Mouse (Mus musculus) spleen, adult 2 months (tissue): Measurements from ENCODE around the gene Lrrc41. TPM values are rescaled to one million over a fixed set of nuclear protein-coding genes. Genes with fewer than 3 reads are reported as not detected.

Source experiments
- DNase-seq, 2 experiments: peaks; one replicate each; pipeline versions ENCODE4 v3.0.0 to v3.0.0-alpha.2; 2012 to 2021; ENCODE audit warnings: low spot score in 2 of 2, low read depth in 1 of 2
- H3K27ac ChIP-seq: fragments of 200-500 bp; 2 replicates; pipeline ENCODE4 v1.5.1; 2012; ENCODE audit warnings: low read length, inconsistent platforms; ENCODE audit not compliant: insufficient read depth
- H3K27me3 ChIP-seq: fragments of 200-500 bp; 2 replicates; pipeline ENCODE4 v1.6.1; 2012; ENCODE audit warnings: mild to moderate bottlenecking, moderate library complexity, low read length, inconsistent platforms; ENCODE audit not compliant: control insufficient read depth, insufficient read depth
- H3K36me3 ChIP-seq: fragments of 200-500 bp; 2 replicates; pipeline ENCODE4 v1.6.1; 2012; ENCODE audit warnings: mild to moderate bottlenecking, low read length, inconsistent platforms; ENCODE audit not compliant: control insufficient read depth, insufficient read depth
- H3K4me1 ChIP-seq: fragments of 200-500 bp; 2 replicates; pipeline ENCODE4 v1.6.1; 2011; ENCODE audit warnings: inconsistent platforms; ENCODE audit not compliant: control insufficient read depth, insufficient read depth, insufficient read length
- H3K4me3 ChIP-seq: fragments of 200-500 bp; 2 replicates; pipeline ENCODE4 v1.5.1; 2011; ENCODE audit warnings: mild to moderate bottlenecking, inconsistent platforms; ENCODE audit not compliant: insufficient read depth, insufficient read length; ENCODE audit errors: extremely low read depth
- CTCF ChIP-seq: fragments of 200-500 bp; IDR thresholded peaks from 2 replicates; pipeline ENCODE4 v1.5.1; 2011; ENCODE audit warnings: mild to moderate bottlenecking, inconsistent platforms; ENCODE audit not compliant: insufficient read depth, insufficient read length, insufficient replicate concordance; ENCODE audit errors: extremely low read depth
- POLR2A ChIP-seq: fragments of 200-500 bp; IDR thresholded peaks from 2 replicates; pipeline ENCODE4 v1.6.1; 2011; ENCODE audit warnings: low read depth, low read length, inconsistent platforms
- WGBS: fragments of 180-500 bp; shearing (Covaris S2); methylation state at CpG from one replicate; pipeline ENCODE4 v1.1.7; 2018; 5-methylcytosine and 5-hydroxymethylcytosine counted together
- polyA plus RNA-seq: library from polyadenylated mRNA; depleted of rRNA; stranded (reverse); fragments of >200 nt; gene quantifications from 2 replicates; pipeline ENCODE4 v1.2.3, GENCODE M21; 2012

Gene Lrrc41
- polyA plus RNA-seq, 1 experiment, result 22.4 TPM

DNA sequence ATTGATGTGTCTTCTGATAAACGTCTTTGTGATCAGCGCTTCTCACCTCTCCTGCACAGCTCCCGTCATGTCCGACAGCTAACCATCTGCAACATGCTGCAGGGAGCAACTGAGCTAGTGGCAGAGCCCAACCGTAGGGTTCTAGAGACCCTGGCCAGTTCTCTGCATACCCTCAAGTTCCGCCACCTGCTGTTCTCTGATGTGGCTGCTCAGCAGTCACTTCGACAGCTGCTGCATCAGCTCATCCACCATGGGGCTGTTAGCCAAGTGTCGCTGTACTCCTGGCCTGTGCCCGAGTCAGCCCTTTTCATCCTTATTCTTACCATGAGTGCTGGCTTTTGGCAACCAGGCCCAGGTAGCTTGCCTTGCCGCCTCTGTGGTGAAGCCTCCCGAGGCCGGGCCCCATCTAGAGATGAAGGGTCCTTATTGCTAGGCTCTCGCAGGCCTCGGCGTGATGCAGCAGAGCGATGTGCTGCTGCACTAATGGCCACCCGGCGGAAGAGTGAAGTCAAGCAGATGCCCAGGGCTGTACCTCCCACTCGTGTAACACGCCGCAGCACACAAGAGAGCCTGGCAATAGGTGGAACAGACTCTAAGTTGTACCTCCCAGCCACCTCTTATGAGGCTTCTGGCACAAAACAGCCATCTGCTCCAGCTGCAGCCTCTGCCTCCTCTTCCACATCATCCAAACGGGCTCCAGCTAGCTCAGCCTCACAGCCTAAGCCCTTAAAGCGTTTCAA lies 13.6 kb downstream of the Lrrc41 start:
- no peak for DNase-seq
- no peak overlapping the region for H3K4me3 ChIP-seq
- WGBS, result 93% methylated on average over 23 of the region's 23 CpGs
- no peaks in the 10 kb centered on the region for H3K4me1 ChIP-seq
- no peak for TF ChIP-seq POLR2A
- TF ChIP-seq CTCF, result no peak
- peaks cover 16% of the 10 kb centered on the region for H3K36me3 ChIP-seq
- no peak overlapping the region for H3K27ac ChIP-seq
- H3K27me3 ChIP-seq, result no peaks in the 10 kb centered on the region

GRCm38 (mm10) chr4:116096291-116096690 lies 21.2 kb downstream of the Lrrc41 start:
- Histone ChIP-seq H3K27me3 (no peaks in the 10 kb centered on the region), H3K4me3 (no peak overlapping the region), H3K27ac (no peak overlapping the region), H3K36me3 (peaks cover 34% of the 10 kb centered on the region), H3K4me1 (no peaks in the 10 kb centered on the region)
- DNase-seq, result no peak
- TF ChIP-seq CTCF, result no peak
- TF ChIP-seq POLR2A, result no peak
- 93% methylated on average over 10 of the region's 10 CpGs for WGBS

- no peaks in the 10 kb centered on the region for H3K27me3 ChIP-seq
- WGBS, result 88% methylated on average over 8 of the region's 8 CpGs
- H3K4me1 ChIP-seq, result no peaks in the 10 kb centered on the region
- H3K27ac ChIP-seq, result no peak overlapping the region
- peaks cover 34% of the 10 kb centered on the region for H3K36me3 ChIP-seq
- TF ChIP-seq CTCF, result no peak
- TF ChIP-seq POLR2A, result no peak
- no peak overlapping the region for H3K4me3 ChIP-seq
- no peak for DNase-seq
These were observed 22.1 kb downstream of the Lrrc41 start for GRCm38 (mm10) chr4:116097211-116097610.

DNA sequence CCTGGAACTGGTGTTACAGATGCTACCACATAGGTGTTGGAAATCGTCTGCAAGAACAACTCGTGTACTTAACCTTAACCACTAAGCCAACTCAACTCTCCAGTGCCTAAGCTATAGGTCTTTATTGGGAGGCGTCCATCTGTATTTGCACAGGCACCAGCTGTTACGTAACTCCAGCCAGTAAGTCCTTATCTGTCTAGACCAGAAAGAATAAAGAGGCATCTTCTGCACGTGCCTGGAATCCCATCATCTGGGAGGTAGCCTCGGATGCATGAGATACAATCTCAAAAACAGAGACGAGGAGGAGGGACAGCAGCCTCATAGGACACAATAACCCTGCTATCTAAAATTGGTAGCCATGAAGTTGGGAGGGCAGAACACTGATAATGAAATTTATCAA lies 25.9 kb downstream of the Lrrc41 start:
- DNase-seq, result no peak
- no peak for TF ChIP-seq POLR2A
- no peak for TF ChIP-seq CTCF
- WGBS, result 81% methylated on average over 7 of the region's 7 CpGs
- Histone ChIP-seq H3K4me1 (no peaks in the 10 kb centered on the region), H3K27me3 (no peaks in the 10 kb centered on the region), H3K4me3 (no peak overlapping the region), H3K27ac (no peak overlapping the region), H3K36me3 (peaks cover 20% of the 10 kb centered on the region)

DNA sequence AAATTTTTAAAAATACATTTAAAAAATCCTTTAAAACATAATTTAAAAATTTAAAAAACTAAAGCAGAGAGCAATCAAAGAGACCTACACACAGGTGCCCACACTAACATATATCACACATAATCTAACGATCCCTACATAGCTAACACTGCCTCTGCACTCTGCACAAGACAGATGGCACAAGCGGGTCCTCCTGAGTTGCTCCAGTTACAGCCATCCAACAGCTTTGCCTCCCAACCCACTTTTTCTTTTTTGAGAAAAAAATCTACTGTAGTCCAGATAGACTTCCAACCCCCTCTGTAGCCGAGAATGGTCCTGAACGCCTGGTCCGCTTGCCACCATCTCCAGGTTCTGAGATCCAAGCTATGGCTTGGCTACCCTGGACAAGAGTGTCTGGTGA lies 30.2 kb downstream of the Lrrc41 start:
- H3K36me3 ChIP-seq, result peaks cover 3% of the 10 kb centered on the region; the same call in 1 of the 2 replicates
- no peak for TF ChIP-seq POLR2A
- no peak for TF ChIP-seq CTCF

DNA sequence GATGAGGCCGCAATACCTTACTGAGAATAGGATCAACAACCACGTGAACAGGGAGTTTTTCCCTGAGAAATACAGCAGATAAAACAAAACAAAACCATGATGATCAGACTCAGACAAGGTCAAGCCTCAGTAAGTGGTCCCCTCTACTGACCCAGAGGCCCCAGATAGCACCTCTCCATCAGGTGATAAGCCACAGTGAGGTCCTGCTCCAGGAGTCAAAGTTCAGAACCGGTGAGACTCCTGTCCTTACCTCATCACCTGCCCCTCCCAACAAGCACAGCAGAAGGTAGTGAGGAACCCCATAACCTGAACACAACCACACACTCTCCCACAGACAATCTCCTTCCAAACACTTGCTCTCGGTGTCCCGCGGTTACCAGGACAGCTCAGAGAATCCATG lies 35.6 kb downstream of the Lrrc41 start:
- Histone ChIP-seq H3K36me3 (no peaks in the 10 kb centered on the region), H3K27me3 (no peaks in the 10 kb centered on the region), H3K4me3 (no peak overlapping the region), H3K4me1 (no peaks in the 10 kb centered on the region), H3K27ac (no peak overlapping the region)
- no peak for DNase-seq
- TF ChIP-seq CTCF (no peak), POLR2A (no peak)
- WGBS, result 96% methylated on average over 6 of the region's 6 CpGs

More for the DNA sequence above, 30.2 kb downstream of the Lrrc41 start:
- H3K4me1 ChIP-seq, result no peaks in the 10 kb centered on the region
- no peak overlapping the region for H3K27ac ChIP-seq
- H3K4me3 ChIP-seq, result no peak overlapping the region
- no peak for DNase-seq
- 95% methylated on average over 5 of the region's 5 CpGs for WGBS
- H3K27me3 ChIP-seq, result no peaks in the 10 kb centered on the region

DNA sequence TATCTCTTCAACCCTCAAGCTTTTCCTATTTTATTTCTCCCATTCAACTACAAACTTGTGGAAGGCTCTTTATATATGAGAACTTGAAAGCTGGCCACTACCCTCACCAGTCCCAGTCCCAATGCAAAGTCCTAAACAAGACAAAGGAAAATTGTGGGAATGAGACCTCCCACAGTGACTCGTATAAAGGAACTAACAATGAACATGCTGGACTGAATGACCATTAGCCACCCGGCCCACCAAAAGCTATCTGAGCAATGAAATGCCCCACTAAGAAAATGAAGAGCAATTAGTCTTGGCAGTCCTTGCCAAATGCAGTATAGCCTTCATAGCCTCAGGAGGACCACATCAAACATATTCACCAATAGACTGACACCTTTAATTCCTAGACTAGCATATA lies 36.4 kb downstream of the Lrrc41 start:
- 95% methylated on average over 2 of the region's 2 CpGs for WGBS
- H3K27me3 ChIP-seq, result no peaks in the 10 kb centered on the region
- no peak for DNase-seq
- H3K4me1 ChIP-seq, result no peaks in the 10 kb centered on the region
- H3K27ac ChIP-seq, result no peak overlapping the region
- no peak overlapping the region for H3K4me3 ChIP-seq
- TF ChIP-seq POLR2A (no peak), CTCF (no peak)
- no peaks in the 10 kb centered on the region for H3K36me3 ChIP-seq
